Mouse (Mus musculus) G1E (cell line): ENCODE results near the gene Wnt4. TPM values are rescaled to one million over a fixed set of nuclear protein-coding genes. Genes with fewer than 3 reads are reported as not detected.

Source experiments
- ATAC-seq: 2 replicates; pipeline ENCODE4 v1.8.0; 2016; ENCODE audit warnings: mild to moderate bottlenecking; ENCODE audit not compliant: insufficient number of reproducible peaks, poor library complexity, low FRiP score, severe bottlenecking; ENCODE audit errors: extremely low read depth
- DNase-seq: peaks from one replicate; pipeline ENCODE4 v3.0.0; 2012; ENCODE audit warnings: low spot score
- H3K27me3 ChIP-seq: 2 replicates; pipeline ENCODE4 v1.6.1; 2012; ENCODE audit warnings: mild to moderate bottlenecking, low read length, inconsistent platforms; ENCODE audit not compliant: insufficient read depth
- H3K36me3 ChIP-seq: replicated peaks from 2 replicates; pipeline ENCODE3; 2012; ENCODE audit warnings: mild to moderate bottlenecking, inconsistent platforms
- H3K4me1 ChIP-seq: 2 replicates; pipeline ENCODE4 v1.6.1; 2012; ENCODE audit warnings: low read depth, low read length, inconsistent platforms, mixed read lengths; ENCODE audit not compliant: insufficient read depth
- H3K4me3 ChIP-seq: 2 replicates; pipeline ENCODE4 v1.5.1; 2012; ENCODE audit warnings: low read depth, mild to moderate bottlenecking, inconsistent platforms, low read length, moderate library complexity, mixed read lengths
- H3K9me3 ChIP-seq: replicated peaks from 2 replicates; pipeline ENCODE4 v1.6.1; 2012; ENCODE audit warnings: inconsistent platforms
- CTCF ChIP-seq: IDR thresholded peaks from 2 replicates; pipeline ENCODE4 v1.5.1; 2012; ENCODE audit warnings: low read depth, low read length, inconsistent platforms, mixed read lengths
- GATA1 ChIP-seq: IDR thresholded peaks from 2 replicates; pipeline ENCODE4 v1.6.1; 2012; ENCODE audit warnings: borderline replicate concordance, low read length, inconsistent platforms, mixed read lengths
- GATA2 ChIP-seq: IDR thresholded peaks from 2 replicates; pipeline ENCODE4 v1.6.1; 2012; ENCODE audit warnings: low read depth, low read length, inconsistent platforms, borderline replicate concordance
- POLR2AphosphoS5 ChIP-seq: IDR thresholded peaks from 2 replicates; pipeline ENCODE4 v1.6.1; 2012; ENCODE audit warnings: low read depth, low read length, inconsistent platforms; ENCODE audit not compliant: insufficient replicate concordance
- TAL1 ChIP-seq: conservative IDR thresholded peaks from 2 replicates; pipeline ENCODE4 v1.6.1; 2012; ENCODE audit warnings: low read depth, low read length, inconsistent platforms, mixed read lengths
- polyA plus RNA-seq: library from polyadenylated mRNA; stranded (reverse); fragments of >175 nt; gene quantifications from 2 replicates; pipeline ENCODE4 v1.2.3, GENCODE M21; 2012
- total RNA-seq, 2 experiments: library from RNA; stranded (forward) in 1 of 2; stranded (reverse) in 1 of 2; fragments of 200-1000 nt in 1 of 2; fragments of >200 nt in 1 of 2; fragmentation: Nextera tagmentation in 1 of 2; gene quantifications; 2 replicates each; pipeline ENCODE4 v1.2.3; 2014 to 2017

Wnt4 gene
- total and polyA plus RNA-seq, 3 experiments = 0.11 TPM; not detected in 2

- no peaks in the 10 kb centered on the region for H3K36me3 ChIP-seq
- DNase-seq (no peak), ATAC-seq (no peak)
- peaks cover 10% of the 10 kb centered on the region; the same call in 1 of the 2 replicates for H3K27me3 ChIP-seq
- no peaks in the 10 kb centered on the region for H3K4me1 ChIP-seq
- no peak for TF ChIP-seq CTCF
- TF ChIP-seq GATA2 = no peak
- TF ChIP-seq GATA1 = no peak
- H3K9me3 ChIP-seq = peaks cover 7% of the 10 kb centered on the region
- no peak overlapping the region for H3K4me3 ChIP-seq
These were observed 383 bp downstream of the Wnt4 start for GRCm38 (mm10) chr4:137277600-137278143.

GRCm38 (mm10) chr4:137278144-137279040 lies 1.1 kb downstream of the Wnt4 start:
- DNase-seq (no peak), ATAC-seq (no peak)
- TF ChIP-seq GATA1 (no peak), POLR2AphosphoS5 (no peak), GATA2 (no peak), CTCF (no peak), TAL1 (no peak)
- H3K4me1 ChIP-seq = no peaks in the 10 kb centered on the region
- H3K9me3 ChIP-seq = peaks cover 7% of the 10 kb centered on the region
- H3K4me3 ChIP-seq = no peak overlapping the region
- peaks cover 17% of the 10 kb centered on the region for H3K27me3 ChIP-seq
- H3K36me3 ChIP-seq = no peaks in the 10 kb centered on the region

- no peaks in the 10 kb centered on the region for H3K36me3 ChIP-seq
- no peak overlapping the region for H3K4me3 ChIP-seq
- H3K4me1 ChIP-seq = no peaks in the 10 kb centered on the region
- no peak for ATAC-seq
- peaks cover 24% of the 10 kb centered on the region for H3K27me3 ChIP-seq
- TF ChIP-seq POLR2AphosphoS5 = no peak
- no peak for TF ChIP-seq GATA1
- TF ChIP-seq CTCF = no peak
- no peak for TF ChIP-seq GATA2
- TF ChIP-seq TAL1 = no peak
- peaks cover 7% of the 10 kb centered on the region for H3K9me3 ChIP-seq
- no peak for DNase-seq
These were observed 2.1 kb downstream of the Wnt4 start for GRCm38 (mm10) chr4:137279346-137279745.

GRCm38 (mm10) chr4:137281273-137281672 lies 4.0 kb downstream of the Wnt4 start:
- Histone ChIP-seq H3K27me3 (peaks cover 32% of the 10 kb centered on the region), H3K4me1 (no peaks in the 10 kb centered on the region), H3K4me3 (no peak overlapping the region), H3K9me3 (peaks cover 7% of the 10 kb centered on the region), H3K36me3 (no peaks in the 10 kb centered on the region)
- TF ChIP-seq POLR2AphosphoS5 = no peak
- no peak for TF ChIP-seq GATA2
- no peak for TF ChIP-seq TAL1
- no peak for TF ChIP-seq CTCF
- TF ChIP-seq GATA1 = no peak
- DNase-seq = no peak
- no peak for ATAC-seq

GRCm38 (mm10) chr4:137282122-137282521 lies 4.8 kb downstream of the Wnt4 start:
- H3K9me3 ChIP-seq = peaks cover 3% of the 10 kb centered on the region
- no peak for ATAC-seq
- H3K27me3 ChIP-seq = peaks cover 34% of the 10 kb centered on the region
- TF ChIP-seq TAL1 (no peak), GATA1 (no peak), GATA2 (no peak), CTCF (no peak)
- H3K4me3 ChIP-seq = no peak overlapping the region
- DNase-seq = no peak
- no peaks in the 10 kb centered on the region for H3K36me3 ChIP-seq
- no peaks in the 10 kb centered on the region for H3K4me1 ChIP-seq

- DNase-seq (no peak), ATAC-seq (no peak)
- H3K27me3 ChIP-seq = peaks cover 36% of the 10 kb centered on the region
- TF ChIP-seq GATA2 (no peak), TAL1 (no peak), POLR2AphosphoS5 (no peak), GATA1 (no peak), CTCF (no peak)
- H3K9me3 ChIP-seq = peaks cover 1% of the 10 kb centered on the region
- H3K4me3 ChIP-seq = no peak overlapping the region
- H3K4me1 ChIP-seq = no peaks in the 10 kb centered on the region
- no peaks in the 10 kb centered on the region for H3K36me3 ChIP-seq
These were observed 5.5 kb downstream of the Wnt4 start for GRCm38 (mm10) chr4:137282584-137283406.
